Mouse (Mus musculus) olfactory bulb, adult 2 months (tissue): Measurements from ENCODE around the gene F830045P16Rik. TPM values are rescaled to one million over a fixed set of nuclear protein-coding genes. Genes with fewer than 3 reads are reported as not detected.

Source experiments
- H3K27ac ChIP-seq: fragments of 200-500 bp; 2 replicates; pipeline ENCODE4 v1.5.1; 2012; ENCODE audit warnings: low read depth, low read length; ENCODE audit not compliant: insufficient read depth
- H3K4me1 ChIP-seq: fragments of 200-500 bp; 2 replicates; pipeline ENCODE4 v1.6.1; 2012; ENCODE audit warnings: low read length; ENCODE audit not compliant: control insufficient read depth, insufficient read depth
- H3K4me3 ChIP-seq: fragments of 200-500 bp; 2 replicates; pipeline ENCODE4 v1.5.1; 2012; ENCODE audit warnings: mild to moderate bottlenecking, low read depth, low read length, moderate library complexity; ENCODE audit not compliant: insufficient read depth
- CTCF ChIP-seq: fragments of 200-500 bp; IDR thresholded peaks from 2 replicates; pipeline ENCODE4 v1.5.1; 2012; ENCODE audit warnings: low read depth, mild to moderate bottlenecking, low read length, moderate library complexity; ENCODE audit not compliant: insufficient read depth
- POLR2A ChIP-seq: fragments of 200-500 bp; IDR thresholded peaks from 2 replicates; pipeline ENCODE4 v1.6.1; 2012; ENCODE audit warnings: mild to moderate bottlenecking, low read depth, low read length, moderate library complexity; ENCODE audit not compliant: insufficient read depth
- WGBS: fragments of 180-500 bp; shearing (Covaris S2); methylation state at CpG from one replicate; pipeline ENCODE4 v1.1.7; 2018; 5-methylcytosine and 5-hydroxymethylcytosine counted together
- polyA plus RNA-seq: library from polyadenylated mRNA; stranded (reverse); fragments of >200 nt; gene quantifications from 2 replicates; pipeline ENCODE4 v1.2.4, GENCODE M21; 2012; ENCODE audit warnings: low replicate concordance; ENCODE audit not compliant: missing spikeins, insufficient read depth, insufficient read length

The F830045P16Rik gene
- polyA plus RNA-seq, 1 experiment = not detected

GRCm38 (mm10) chr2:129435154-129435553, 101.2 kb downstream of the F830045P16Rik start:
- H3K4me1 ChIP-seq = no peaks in the 10 kb centered on the region
- H3K27ac ChIP-seq = no peak overlapping the region
- H3K4me3 ChIP-seq = no peak overlapping the region
- TF ChIP-seq CTCF = no peak
- TF ChIP-seq POLR2A = no peak
- 38% methylated on average over 1 of the region's 1 CpGs for WGBS

GRCm38 (mm10) chr2:129423741-129424140, 112.7 kb downstream of the F830045P16Rik start:
- H3K27ac ChIP-seq = no peak overlapping the region
- H3K4me1 ChIP-seq = peaks cover 2% of the 10 kb centered on the region; the same call in 1 of the 2 replicates
- 16% methylated on average over 3 of the region's 3 CpGs for WGBS
- no peak for TF ChIP-seq CTCF
- no peak for TF ChIP-seq POLR2A
- H3K4me3 ChIP-seq = no peak overlapping the region

- Histone ChIP-seq H3K4me3 (no peak overlapping the region), H3K4me1 (peaks cover 2% of the 10 kb centered on the region; the same call in 1 of the 2 replicates), H3K27ac (no peak overlapping the region)
- 92% methylated on average over 10 of the region's 10 CpGs for WGBS
- no peak for TF ChIP-seq POLR2A
- TF ChIP-seq CTCF = no peak
These were observed 115.4 kb downstream of the F830045P16Rik start for GRCm38 (mm10) chr2:129420897-129421561.

- H3K27ac ChIP-seq = no peak overlapping the region
- no peak overlapping the region for H3K4me3 ChIP-seq
- H3K4me1 ChIP-seq = peaks cover 2% of the 10 kb centered on the region; the same call in 1 of the 2 replicates
- 89% methylated on average over 3 of the region's 3 CpGs for WGBS
- TF ChIP-seq CTCF = no peak
- no peak for TF ChIP-seq POLR2A
These were observed 117.0 kb downstream of the F830045P16Rik start for GRCm38 (mm10) chr2:129419361-129419880.

- Histone ChIP-seq H3K4me1 (0 out of 2 replicates have a peak, but pooled peaks cover 2% of the 10 kb centered on the region), H3K27ac (no peak overlapping the region), H3K4me3 (no peak overlapping the region)
- WGBS = 58% methylated on average over 3 of the region's 3 CpGs
- TF ChIP-seq POLR2A (no peak), CTCF (no peak)
These were observed 121.8 kb downstream of the F830045P16Rik start for GRCm38 (mm10) chr2:129414593-129414992.

GRCm38 (mm10) chr2:129413488-129413887, 122.9 kb downstream of the F830045P16Rik start:
- H3K27ac ChIP-seq = no peak overlapping the region
- H3K4me3 ChIP-seq = no peak overlapping the region
- WGBS = 85% methylated on average over 6 of the region's 6 CpGs
- TF ChIP-seq POLR2A (no peak), CTCF (no peak)
- 0 out of 2 replicates have a peak, but pooled peaks cover 2% of the 10 kb centered on the region for H3K4me1 ChIP-seq

GRCm38 (mm10) chr2:129411651-129412050, 124.8 kb downstream of the F830045P16Rik start:
- Histone ChIP-seq H3K4me1 (0 out of 2 replicates have a peak, but pooled peaks cover 2% of the 10 kb centered on the region), H3K4me3 (no peak overlapping the region), H3K27ac (no peak overlapping the region)
- 90% methylated on average over 3 of the region's 3 CpGs for WGBS
- TF ChIP-seq CTCF (no peak), POLR2A (no peak)

- TF ChIP-seq POLR2A (no peak), CTCF (no peak)
- no peak overlapping the region for H3K4me3 ChIP-seq
- H3K4me1 ChIP-seq = 0 out of 2 replicates have a peak, but pooled peaks cover 2% of the 10 kb centered on the region
- 90% methylated on average over 7 of the region's 7 CpGs for WGBS
- no peak overlapping the region for H3K27ac ChIP-seq
These were observed 126.1 kb downstream of the F830045P16Rik start for GRCm38 (mm10) chr2:129410344-129410743.

- Histone ChIP-seq H3K27ac (no peak overlapping the region), H3K4me1 (no peaks in the 10 kb centered on the region), H3K4me3 (no peak overlapping the region)
- TF ChIP-seq CTCF (peak; percentile 82), POLR2A (no peak)
- WGBS = 10% methylated on average over 18 of the region's 18 CpGs
These were observed 127.9 kb downstream of the F830045P16Rik start for GRCm38 (mm10) chr2:129408476-129408875.

Other genes with a start within 250 kb of the F830045P16Rik start
- not detected in 2 replicates for gene Ckap2l, start 239.4 kb downstream of the F830045P16Rik start, polyA plus RNA-seq
- not detected in 2 replicates for gene Il1a, start 226.6 kb downstream of the F830045P16Rik start, polyA plus RNA-seq
- not detected in 2 replicates for gene Il1b, start 165.5 kb downstream of the F830045P16Rik start, polyA plus RNA-seq
- gene Sirpa, start 56.2 kb upstream of the F830045P16Rik start, polyA plus RNA-seq = not detected in 2 replicates
- gene Pdyn, start 163.2 kb upstream of the F830045P16Rik start, polyA plus RNA-seq = not detected in 2 replicates